Mouse (Mus musculus) urinary bladder, postnatal 10 days (tissue): ENCODE results near the gene Slirp.
"Not testable (repeated sequence)": the region's sequence is repeated elsewhere in the genome, so short reads cannot be mapped to it uniquely, and the experiment has no call there.

ENCODE experiments used
- DNase-seq: peaks from one replicate; pipeline ENCODE4 v3.0.0; 2022; ENCODE audit warnings: low spot score

The Slirp gene

GRCm38 (mm10) chr12:87428885-87429284 lies 14.8 kb upstream of the Slirp start:
- DNase-seq = no peak

GRCm38 (mm10) chr12:87442177-87443114 lies 1.2 kb upstream of the Slirp start:
- DNase-seq = no peak

- peak; percentile 12 for DNase-seq
These were observed 489 bp upstream of the Slirp start for GRCm38 (mm10) chr12:87443115-87443699.

- DNase-seq = no peak
These were observed 515 bp downstream of the Slirp start for GRCm38 (mm10) chr12:87444211-87444610.

- DNase-seq = no peak
These were observed 5.8 kb downstream of the Slirp start for GRCm38 (mm10) chr12:87449456-87449855.

GRCm38 (mm10) chr12:87464678-87465297 lies 21.1 kb downstream of the Slirp start:
- DNase-seq = no peak

GRCm38 (mm10) chr12:87470263-87471136 lies 26.8 kb downstream of the Slirp start:
- no peak for DNase-seq

- DNase-seq = no peak
These were observed 27.8 kb downstream of the Slirp start for GRCm38 (mm10) chr12:87471421-87471963.

- peak; percentile 75 for DNase-seq
These were observed 28.5 kb downstream of the Slirp start, which contains the start of gene Snw1 for GRCm38 (mm10) chr12:87471964-87472786. Snw1 (minus strand) TSS chr12:87472274.

- no peak for DNase-seq
These were observed 31.1 kb downstream of the Slirp start for GRCm38 (mm10) chr12:87474756-87475155.

GRCm38 (mm10) chr12:87482482-87482881 lies 38.8 kb downstream of the Slirp start:
- DNase-seq = not testable (repeated sequence)

GRCm38 (mm10) chr12:87488683-87489082 lies 45.0 kb downstream of the Slirp start:
- DNase-seq = not testable (repeated sequence)

- not testable (repeated sequence) for DNase-seq
These were observed 50.7 kb downstream of the Slirp start, which contains the start of gene Gm5788 for GRCm38 (mm10) chr12:87494421-87494820. Gm5788 (plus strand) TSS chr12:87494721.
